Mouse (Mus musculus) C2C12 (cell line): ENCODE results near the gene Coq7.

Experiments
- CTCF ChIP-seq: IDR thresholded peaks from one replicate; pipeline ENCODE4 v1.5.1; 2011; ENCODE audit not compliant: control insufficient read depth, insufficient read depth, insufficient read length
- MAX ChIP-seq: IDR thresholded peaks from one replicate; pipeline ENCODE4 v1.6.1; 2011; ENCODE audit warnings: mild to moderate bottlenecking, control low read depth
- MYOG ChIP-seq: IDR thresholded peaks from one replicate; pipeline ENCODE4 v1.6.1; 2011; ENCODE audit not compliant: control insufficient read depth, insufficient read length; ENCODE audit errors: extremely low read depth
- USF1 ChIP-seq: IDR thresholded peaks from one replicate; pipeline ENCODE4 v1.6.1; 2011; ENCODE audit warnings: low read depth, mild to moderate bottlenecking, control low read depth, moderate library complexity

GRCm38 (mm10) chr7:118486917-118487316 is 46.2 kb downstream of the Coq7 start:
- no peak for TF ChIP-seq CTCF
- no peak for TF ChIP-seq MYOG
- TF ChIP-seq MAX, result no peak
- TF ChIP-seq USF1, result no peak
